Mouse (Mus musculus) embryonic stem cell, embryonic (primary cell): ENCODE measurements around the gene Coq5.

ENCODE experiments used
- CTCF ChIA-PET, 4 experiments: fragments of 300-600 bp in 2 of 4; fragments of 350-600 bp in 2 of 4; sonication (Branson Sonifier 250); formaldehyde crosslinking; loops; one replicate each; lab custom pipeline; 2022; ENCODE audit warnings: inconsistent platforms in 2 of 4; lab: Charles Lee
- POLR2A ChIA-PET, 4 experiments: fragments of 300-600 bp in 2 of 4; fragments of 350-600 bp in 2 of 4; sonication (Branson Sonifier 250); formaldehyde crosslinking; loops; one replicate each; lab custom pipeline; 2022; ENCODE audit warnings: antibody characterized with exemption in 4 of 4, inconsistent platforms in 1 of 4; lab: Charles Lee

Gene Coq5

DNA sequence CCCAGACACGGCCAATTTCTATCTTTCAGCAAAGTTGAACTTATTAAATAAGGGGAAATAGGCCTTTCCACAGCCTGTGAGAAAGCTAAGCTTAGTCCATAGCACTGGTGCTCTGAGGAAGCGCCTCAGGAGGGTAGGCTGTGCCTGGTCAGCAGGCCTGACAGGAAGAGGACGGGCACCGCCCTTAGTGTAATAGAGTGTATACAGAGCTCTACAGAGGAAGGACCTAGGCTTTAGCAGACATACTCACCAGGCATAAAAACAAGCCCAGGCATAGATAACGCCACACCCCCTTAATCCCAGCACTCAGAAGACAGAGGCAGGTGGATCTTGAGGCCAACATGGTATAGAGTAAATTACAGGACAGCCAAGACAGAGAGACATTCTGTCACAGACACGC, 19.1 kb upstream of the Coq5 start:
- ChIA-PET CTCF (interaction anchor here in 3 of 4 experiments (0.5 to 1.0 kb wide), 5 partner anchors 14 to 194 kb away, joined by 3 to 26 read pairs (median 4); no protein-coding TSS in a partner anchor), POLR2A (interaction anchor here in 3 of 4 experiments (0.6 to 2.3 kb wide), 26 partner anchors 8 to 506 kb away, joined by 3 to 19 read pairs (median 4); partner anchors contain the start of genes Dynll1 (in 2 of the 3), Acads (in 1 of the 3), Mlec (in 1 of the 3) and Pop5 (in 1 of the 3))

GRCm38 (mm10) chr5:115261141-115261540, 18.3 kb upstream of the Coq5 start:
- POLR2A ChIA-PET, result interaction anchor here (0.6 to 3.8 kb wide), 24 partner anchors 9 to 281 kb away, joined by 3 to 23 read pairs (median 4); partner anchors contain the start of genes Dynll1 (in 2 of the 4), Rnf10 (in 2 of the 4), Acads (in 1 of the 4) and Mlec (in 1 of the 4)
- CTCF ChIA-PET, result interaction anchor here in 2 of 4 experiments (0.6 kb wide), 2 partner anchors 193 to 657 kb away, joined by 3 to 25 read pairs; no protein-coding TSS in a partner anchor

DNA sequence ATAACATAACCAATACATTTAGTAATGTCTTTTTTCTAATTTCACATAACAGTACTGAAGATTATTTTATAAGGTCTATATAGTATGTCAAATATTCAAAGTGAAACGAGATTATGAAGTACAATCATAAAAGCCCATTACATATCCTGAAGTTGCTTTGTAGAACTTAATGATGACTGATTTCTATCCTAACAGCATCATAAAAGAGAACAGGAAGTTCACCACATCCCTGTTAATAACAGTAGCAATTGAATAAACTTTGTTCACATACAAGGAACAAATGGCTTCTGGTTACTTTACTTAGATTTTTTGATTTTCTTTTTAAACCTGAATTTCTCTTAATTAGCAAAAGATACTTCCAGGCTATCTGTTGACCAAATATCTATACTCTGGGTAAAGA, 17.6 kb upstream of the Coq5 start:
- CTCF ChIA-PET, result interaction anchor here in 1 of 4 experiments (0.6 kb wide), 1 partner anchor 916 kb away, joined by 3 read pairs; no protein-coding TSS in a partner anchor
- POLR2A ChIA-PET, result interaction anchor here in 3 of 4 experiments (0.5 to 3.8 kb wide), 11 partner anchors 10 to 228 kb away, joined by 3 to 31 read pairs (median 5); partner anchors contain the start of genes Rnf10 (in 2 of the 3) and Dynll1 (in 1 of the 3)

DNA sequence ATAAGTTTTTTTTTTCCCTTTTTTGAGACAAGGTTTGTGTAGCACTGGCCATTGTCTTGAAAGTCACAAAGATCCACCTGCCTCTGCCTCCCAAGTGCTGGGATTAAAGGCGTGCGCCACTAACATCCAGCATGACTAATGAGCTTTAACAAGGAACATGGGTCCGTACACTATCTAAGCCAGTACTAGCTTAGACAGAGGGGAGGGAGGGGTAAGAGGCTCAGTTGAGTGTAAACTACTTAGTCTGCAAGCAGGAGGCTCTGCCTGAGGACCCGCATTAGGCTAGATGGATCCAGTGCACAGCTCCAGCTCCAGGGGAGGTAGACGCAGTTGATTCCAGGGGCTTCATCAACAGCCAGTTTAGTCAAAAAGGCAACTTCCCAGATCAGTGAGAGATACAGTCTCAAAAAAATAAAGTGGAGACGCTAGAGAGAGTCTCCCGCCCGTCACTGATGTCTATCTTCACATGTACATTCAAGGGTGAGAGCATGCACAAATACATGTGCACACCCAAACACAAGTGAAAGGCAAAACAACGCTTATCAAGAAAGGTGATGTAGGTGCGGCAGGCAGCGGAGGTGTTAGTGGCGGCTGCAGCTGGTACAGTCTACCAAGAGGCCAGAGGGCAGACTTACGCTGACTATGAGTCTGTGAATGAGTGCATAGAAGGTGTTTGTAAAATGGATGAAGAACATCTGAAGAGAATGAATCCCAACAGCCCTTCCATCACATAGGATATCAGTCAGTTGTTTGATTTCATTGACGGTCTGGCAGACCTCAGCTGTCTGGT, 16.8 kb upstream of the Coq5 start:
- ChIA-PET CTCF (interaction anchor here in 2 of 4 experiments (0.6 to 1.7 kb wide), 4 partner anchors 97 to 917 kb away, joined by 3 to 4 read pairs (median 3); no protein-coding TSS in a partner anchor), POLR2A (interaction anchor here (0.5 to 3.8 kb wide), 14 partner anchors 9 to 275 kb away, joined by 3 to 31 read pairs (median 3); partner anchors contain the start of genes Rnf10 (in 2 of the 4) and Dynll1 (in 1 of the 4))

- ChIA-PET POLR2A (interaction anchor here (0.5 to 3.6 kb wide), 16 partner anchors 8 to 209 kb away, joined by 3 to 17 read pairs (median 5); partner anchors contain the start of gene Pop5 (in 1 of the 4)), CTCF (interaction anchor here in 3 of 4 experiments (0.5 to 1.4 kb wide), 4 partner anchors 83 to 141 kb away, joined by 3 to 6 read pairs (median 4); no protein-coding TSS in a partner anchor)
Observed at GRCm38 (mm10) chr5:115266340-115266739, 13.1 kb upstream of the Coq5 start.

GRCm38 (mm10) chr5:115266787-115267468, 12.5 kb upstream of the Coq5 start:
- CTCF ChIA-PET, result interaction anchor here in 2 of 4 experiments (0.6 to 1.4 kb wide), 3 partner anchors 86 to 142 kb away, joined by 3 to 6 read pairs (median 4); no protein-coding TSS in a partner anchor
- POLR2A ChIA-PET, result interaction anchor here in 3 of 4 experiments (0.6 to 3.6 kb wide), 17 partner anchors 9 to 209 kb away, joined by 3 to 17 read pairs (median 5); partner anchors contain the start of gene Pop5 (in 1 of the 3)

DNA sequence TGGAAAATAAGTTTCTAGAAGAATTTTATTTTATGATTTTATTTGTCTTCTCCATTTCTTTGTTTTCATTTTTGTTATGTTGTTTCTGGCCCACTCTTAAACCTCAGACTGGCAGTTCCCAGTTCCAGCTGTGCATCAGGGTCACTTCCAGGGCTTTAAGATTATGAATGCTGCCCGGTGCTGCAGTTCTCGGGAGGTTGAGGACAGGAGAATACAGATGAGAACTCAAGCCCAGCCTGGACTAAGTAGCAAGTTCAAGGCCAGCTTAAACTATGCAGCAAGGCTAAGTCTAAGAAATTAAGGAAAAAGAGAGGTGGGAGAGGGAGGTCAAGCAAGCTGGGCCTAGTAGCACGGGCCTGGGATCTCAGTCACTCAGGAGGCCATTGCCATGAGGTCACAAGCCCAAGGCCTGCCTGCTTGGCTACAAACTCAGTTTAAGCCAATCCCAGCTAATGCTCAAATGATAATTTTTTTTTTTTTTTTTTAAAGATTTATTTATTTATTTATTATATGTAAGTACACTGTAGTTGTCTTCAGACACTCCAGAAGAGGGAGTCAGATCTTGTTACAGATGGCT, 11.9 kb upstream of the Coq5 start:
- ChIA-PET CTCF (interaction anchor here in 1 of 4 experiments (0.7 to 1.1 kb wide), 3 partner anchors 13 to 92 kb away, joined by 3 read pairs; partner anchors contain the start of gene Pop5), POLR2A (interaction anchor here in 3 of 4 experiments (0.6 to 3.6 kb wide), 16 partner anchors 10 to 646 kb away, joined by 3 to 17 read pairs (median 3); partner anchors contain the start of gene Dynll1 (in 1 of the 3))

DNA sequence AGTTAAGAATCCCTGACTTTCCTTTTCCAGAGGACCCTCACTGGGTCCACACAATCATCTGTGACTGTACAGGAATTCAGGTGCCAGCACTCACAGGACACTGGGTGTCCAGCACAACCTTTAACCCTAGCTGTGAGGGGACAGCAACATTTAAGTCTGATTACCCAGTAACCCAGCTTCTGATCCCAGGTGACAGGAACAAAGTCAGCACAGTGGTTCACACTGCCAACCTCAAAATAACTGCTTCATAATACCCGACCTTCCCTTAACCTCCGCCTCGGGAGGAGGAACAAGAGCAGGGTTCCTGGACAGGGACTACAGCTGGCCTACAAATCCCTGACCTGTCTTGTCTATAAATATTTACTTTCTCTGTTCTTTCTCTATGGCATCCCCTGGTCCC, 11.2 kb upstream of the Coq5 start:
- ChIA-PET POLR2A (interaction anchor here in 3 of 4 experiments (0.6 to 3.6 kb wide), 17 partner anchors 8 to 647 kb away, joined by 3 to 17 read pairs (median 3); partner anchors contain the start of gene Dynll1 (in 1 of the 3)), CTCF (interaction anchor here in 1 of 4 experiments (0.7 to 1.3 kb wide), 4 partner anchors 12 to 93 kb away, joined by 3 read pairs; partner anchors contain the start of gene Pop5)

- POLR2A ChIA-PET, result interaction anchor here in 3 of 4 experiments (0.9 to 3.6 kb wide), 12 partner anchors 9 to 288 kb away, joined by 3 to 17 read pairs (median 4); no protein-coding TSS in a partner anchor
- CTCF ChIA-PET, result no interaction called here
Observed at GRCm38 (mm10) chr5:115269969-115270368, 9.5 kb upstream of the Coq5 start.

DNA sequence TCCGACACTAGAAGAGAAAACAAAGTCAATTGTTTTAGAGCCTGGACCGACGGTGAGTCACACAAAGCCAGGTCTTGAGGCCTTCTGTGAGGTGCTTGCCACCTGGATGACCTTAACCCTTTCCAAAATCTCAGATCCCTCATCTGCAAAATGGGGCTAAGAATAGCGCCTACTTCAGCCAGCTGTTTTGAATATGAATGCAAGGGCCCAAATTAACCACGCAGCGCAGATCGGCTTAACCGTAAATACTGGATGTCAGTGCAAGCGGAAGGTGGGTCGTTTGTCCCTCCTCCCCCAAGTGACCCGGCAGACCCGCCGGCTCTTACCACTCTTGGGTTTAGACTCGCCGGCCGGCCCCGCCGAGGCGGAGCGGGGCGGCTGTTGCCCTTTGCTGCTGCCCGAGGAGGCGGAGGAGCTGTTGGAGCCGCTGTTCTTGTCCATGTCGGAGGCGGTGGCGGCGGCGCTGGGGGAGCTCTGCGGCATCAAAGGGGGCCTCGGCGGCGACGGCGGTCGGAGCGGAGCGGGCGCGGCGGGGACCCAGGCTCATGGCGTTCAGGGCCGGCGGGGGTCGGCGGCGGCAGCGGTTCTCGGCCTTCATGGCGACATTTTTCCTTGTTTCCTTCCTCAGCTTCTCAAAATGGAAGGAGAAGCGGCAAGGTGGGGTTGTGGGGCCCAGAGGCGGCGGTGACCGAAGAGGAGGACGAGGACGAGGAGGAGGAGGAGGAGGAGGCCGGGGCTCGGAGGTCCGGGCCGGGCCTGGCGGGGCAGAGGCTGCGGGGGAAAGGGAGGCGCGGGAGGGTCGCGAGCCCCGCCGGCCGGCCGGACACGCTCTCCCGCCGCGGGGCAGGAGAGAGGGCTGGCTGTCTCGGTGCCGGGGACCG, 7.3 kb upstream of the Coq5 start:
- CTCF ChIA-PET, result interaction anchor here (0.6 to 1.8 kb wide), 8 partner anchors 22 to 293 kb away, joined by 3 to 6 read pairs (median 3); partner anchors contain the start of gene Pop5 (in 1 of the 4)
- POLR2A ChIA-PET, result interaction anchor here in 3 of 4 experiments (0.6 to 4.7 kb wide), 98 partner anchors 9 to 446 kb away, joined by 3 to 31 read pairs (median 5); partner anchors contain the start of genes Dynll1 (in 3 of the 3), Cabp1 (in 2 of the 3), Mlec (in 2 of the 3) and Acads (in 1 of the 3)

DNA sequence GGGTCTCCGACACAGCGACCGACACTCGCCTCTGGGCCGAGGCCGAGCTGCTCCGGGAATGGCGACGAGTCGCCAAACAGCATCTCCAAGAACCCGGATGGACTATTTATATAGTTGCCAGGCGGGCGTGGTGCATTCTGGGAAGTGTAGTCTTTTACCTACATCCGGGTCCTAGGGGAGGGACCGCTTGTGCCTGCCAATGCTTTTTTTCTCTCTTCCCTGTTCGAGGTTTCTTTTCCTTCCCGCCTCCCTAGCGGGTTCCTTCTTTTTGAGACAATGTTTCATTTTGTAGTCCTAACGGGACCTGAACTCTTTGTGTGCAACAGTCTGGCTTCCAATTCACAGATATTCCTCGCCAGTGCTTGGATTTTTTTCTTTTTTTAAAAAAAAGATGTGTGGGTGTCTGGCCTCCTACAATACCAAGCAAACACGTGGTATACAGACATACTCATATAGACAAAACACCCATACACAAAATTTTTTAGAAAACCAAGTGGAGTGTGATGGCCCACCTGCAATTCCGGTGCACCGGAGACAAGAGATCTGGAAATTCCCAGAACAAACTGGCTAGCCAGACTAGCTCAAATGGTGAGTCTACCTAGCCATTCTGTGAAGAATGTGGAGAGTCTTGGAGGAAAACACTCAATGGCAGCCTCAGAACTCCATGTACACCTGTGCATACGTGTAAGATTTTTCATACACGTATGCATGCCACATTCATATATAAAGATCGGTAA, 6.5 kb upstream of the Coq5 start, which contains the start of gene Rnf10:
TSS of gene Rnf10 (minus strand) at position 87 of the 737 bp plus-strand sequence.
- POLR2A ChIA-PET, result interaction anchor here in 3 of 4 experiments (0.6 to 4.7 kb wide), 96 partner anchors 10 to 873 kb away, joined by 3 to 31 read pairs (median 5); partner anchors contain the start of genes Dynll1 (in 3 of the 3), Cabp1 (in 2 of the 3), Mlec (in 2 of the 3) and Acads (in 1 of the 3)
- CTCF ChIA-PET, result interaction anchor here (0.6 to 2.0 kb wide), 10 partner anchors 13 to 1051 kb away, joined by 3 to 6 read pairs (median 4); partner anchors contain the start of gene Pop5 (in 1 of the 4)

DNA sequence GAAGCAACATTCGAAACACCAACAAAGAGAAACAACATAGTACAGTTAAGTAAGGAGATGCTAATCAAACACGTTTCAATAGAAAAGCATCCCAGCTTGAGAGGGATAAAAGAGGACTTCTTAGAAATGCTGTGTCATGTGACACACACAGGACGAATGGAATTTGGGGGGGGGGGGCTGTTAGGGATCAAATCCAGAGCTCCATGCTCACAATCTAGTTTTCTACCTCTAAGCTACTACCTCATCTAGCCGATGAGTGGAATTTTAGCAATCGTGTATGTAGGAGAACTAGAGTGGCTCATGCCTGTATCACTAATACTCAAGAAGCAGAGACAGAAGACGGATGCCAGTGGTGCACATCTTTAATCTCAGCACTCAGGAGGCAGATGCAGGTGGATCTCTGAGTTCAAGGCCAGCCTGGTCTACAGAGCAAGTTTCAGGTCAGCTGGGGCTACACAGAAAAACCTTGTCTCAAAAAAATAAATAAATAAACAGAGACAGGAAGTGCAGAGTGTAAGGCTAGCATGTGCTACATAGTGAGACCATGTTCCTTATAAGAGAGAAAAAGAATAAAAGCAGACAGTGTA, 5.8 kb upstream of the Coq5 start:
- CTCF ChIA-PET, result interaction anchor here in 3 of 4 experiments (0.6 to 2.0 kb wide), 10 partner anchors 13 to 511 kb away, joined by 3 to 9 read pairs (median 4); partner anchors contain the start of gene Pop5 (in 1 of the 3)
- POLR2A ChIA-PET, result interaction anchor here in 3 of 4 experiments (0.6 to 4.7 kb wide), 60 partner anchors 8 to 874 kb away, joined by 3 to 31 read pairs (median 5); partner anchors contain the start of genes Dynll1 (in 3 of the 3), Cabp1 (in 2 of the 3), Mlec (in 2 of the 3) and Pop5 (in 1 of the 3)

DNA sequence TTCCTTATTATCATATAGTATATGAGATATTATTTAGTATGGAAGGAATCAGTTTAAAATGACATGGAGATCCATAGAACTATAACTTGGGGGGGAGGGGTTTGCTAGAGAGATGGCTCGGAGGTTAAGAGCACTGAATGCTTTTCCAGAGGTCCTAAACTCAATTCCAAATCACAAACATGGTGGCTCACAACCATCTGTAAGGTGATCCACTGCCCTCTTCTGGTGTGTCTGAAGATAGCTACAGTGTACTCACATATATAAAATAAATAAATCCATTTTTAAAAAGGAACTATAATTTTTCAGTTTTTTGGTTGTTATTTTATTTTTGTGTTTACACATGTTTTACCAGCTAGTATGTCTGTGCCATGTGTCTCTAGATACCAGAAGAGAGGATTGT, 5.1 kb upstream of the Coq5 start:
- ChIA-PET POLR2A (interaction anchor here (0.5 to 4.7 kb wide), 23 partner anchors 9 to 295 kb away, joined by 3 to 28 read pairs (median 4); partner anchors contain the start of genes Dynll1 (in 1 of the 4) and Mlec (in 1 of the 4)), CTCF (interaction anchor here in 2 of 4 experiments (0.6 to 2.0 kb wide), 8 partner anchors 14 to 458 kb away, joined by 3 to 5 read pairs (median 4); partner anchors contain the start of gene Pop5 (in 1 of the 2))

DNA sequence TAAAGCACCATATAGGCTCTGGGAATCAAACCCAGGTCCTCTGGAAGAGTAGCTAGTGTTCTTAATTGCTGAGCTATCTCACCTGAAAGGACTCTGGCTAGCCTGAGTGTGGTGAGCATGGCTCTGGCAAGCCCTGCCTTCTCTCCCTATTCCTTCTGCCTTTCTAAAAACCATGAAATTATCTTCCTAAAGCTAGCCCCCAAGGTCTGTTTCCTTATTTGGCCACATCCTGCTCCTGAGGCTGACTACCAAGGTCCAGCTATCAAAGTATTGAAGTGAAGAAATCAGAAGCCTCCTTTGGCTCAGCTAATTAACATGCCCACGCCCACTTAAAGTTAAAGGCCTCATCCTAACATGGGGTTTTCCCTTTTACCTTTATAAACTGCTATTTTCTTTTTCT, 4.7 kb upstream of the Coq5 start:
- CTCF ChIA-PET, result interaction anchor here in 2 of 4 experiments (0.6 to 2.0 kb wide), 9 partner anchors 14 to 458 kb away, joined by 3 to 5 read pairs (median 4); partner anchors contain the start of gene Pop5 (in 1 of the 2)
- POLR2A ChIA-PET, result interaction anchor here (0.5 to 4.7 kb wide), 22 partner anchors 9 to 296 kb away, joined by 3 to 28 read pairs (median 4); partner anchors contain the start of genes Dynll1 (in 1 of the 4) and Mlec (in 1 of the 4)
